Mouse (Mus musculus): ENCODE measurements around the gene Shmt1. TPM values are rescaled to one million over a fixed set of nuclear protein-coding genes. Genes with fewer than 3 reads are reported as not detected.
"Not testable (repeated sequence)": the region's sequence is repeated elsewhere in the genome, so short reads cannot be mapped to it uniquely, and the experiment has no call there.

Shmt1 gene
- polyA plus RNA-seq (2015; fragmentation: Nextera tagmentation; extraction: Ambion mirVana) = 19.2 and 19.8 TPM in 2 replicates

- H3K27me3 ChIP-seq; H3K36me3 ChIP-seq; ATAC-seq (replicated peaks); H3K27ac ChIP-seq (replicated peaks); H3K9me3 ChIP-seq: not testable (repeated sequence)
- peak within 1 kb of the TSS; percentile 48 for H3K4me3 ChIP-seq
- H3K9ac ChIP-seq (replicated peaks) = peak within 1 kb of the TSS; percentile 29
- H3K4me1 ChIP-seq = peaks cover 19% of the 10 kb centered on the region
- peak within 1 kb of the TSS; percentile 95 for H3K4me2 ChIP-seq (replicated peaks)
- WGBS = 29% methylated on average over 6 of the region's 6 CpGs
Observed at GRCm38 (mm10) chr11:60811618-60812017, at the start of gene Shmt1. Shmt1 (minus strand) TSS chr11:60811718.

GRCm38 (mm10) chr11:60856587-60856986 lies 45.1 kb upstream of the Shmt1 start:
- no peak overlapping the region for H3K4me3 ChIP-seq
- 85% methylated on average over 3 of the region's 3 CpGs for WGBS
- H3K27ac ChIP-seq (replicated peaks) = no peak overlapping the region
- no peak for ATAC-seq (replicated peaks)
- no peak overlapping the region for H3K9ac ChIP-seq (replicated peaks)
- H3K9me3 ChIP-seq = no peaks in the 10 kb centered on the region
- no peaks in the 10 kb centered on the region for H3K27me3 ChIP-seq
- no peaks in the 10 kb centered on the region for H3K4me1 ChIP-seq
- H3K36me3 ChIP-seq = peaks cover 37% of the 10 kb centered on the region
- H3K4me2 ChIP-seq (replicated peaks) = no peak overlapping the region

GRCm38 (mm10) chr11:60845415-60845814 lies 33.9 kb upstream of the Shmt1 start:
- no peak overlapping the region for H3K4me3 ChIP-seq
- no peaks in the 10 kb centered on the region for H3K27me3 ChIP-seq
- H3K4me1 ChIP-seq = no peaks in the 10 kb centered on the region
- no peak for ATAC-seq (replicated peaks)
- H3K4me2 ChIP-seq (replicated peaks) = no peak overlapping the region
- no peak overlapping the region for H3K9ac ChIP-seq (replicated peaks)
- 88% methylated on average over 5 of the region's 5 CpGs for WGBS
- H3K27ac ChIP-seq (replicated peaks) = no peak overlapping the region
- H3K9me3 ChIP-seq = no peaks in the 10 kb centered on the region
- H3K36me3 ChIP-seq = peaks cover 9% of the 10 kb centered on the region; the same call in 1 of the 2 replicates

- ATAC-seq (replicated peaks) = no peak
- no peak overlapping the region for H3K9ac ChIP-seq (replicated peaks)
Observed at GRCm38 (mm10) chr11:60843412-60843811, 31.9 kb upstream of the Shmt1 start.

GRCm38 (mm10) chr11:60841467-60842200 lies 30.1 kb upstream of the Shmt1 start:
- Histone ChIP-seq H3K4me3 (no peak overlapping the region), H3K9me3 (no peaks in the 10 kb centered on the region), H3K36me3 (peaks cover 7% of the 10 kb centered on the region; the same call in 1 of the 2 replicates), H3K4me2 (replicated peaks) (no peak overlapping the region), H3K27ac (replicated peaks) (no peak overlapping the region), H3K27me3 (no peaks in the 10 kb centered on the region), H3K9ac (replicated peaks) (no peak overlapping the region), H3K4me1 (no peaks in the 10 kb centered on the region)
- ATAC-seq (replicated peaks) = no peak
- 77% methylated on average over 12 of the region's 12 CpGs for WGBS

More at GRCm38 (mm10) chr11:60843412-60843811, 31.9 kb upstream of the Shmt1 start:
- Histone ChIP-seq H3K9me3 (no peaks in the 10 kb centered on the region), H3K27ac (replicated peaks) (no peak overlapping the region), H3K4me1 (no peaks in the 10 kb centered on the region), H3K27me3 (no peaks in the 10 kb centered on the region), H3K4me2 (replicated peaks) (no peak overlapping the region), H3K36me3 (peaks cover 7% of the 10 kb centered on the region; the same call in 1 of the 2 replicates), H3K4me3 (no peak overlapping the region)
- WGBS = 90% methylated on average over 5 of the region's 5 CpGs

GRCm38 (mm10) chr11:60837644-60838406 lies 26.3 kb upstream of the Shmt1 start:
- no peaks in the 10 kb centered on the region for H3K27me3 ChIP-seq
- 91% methylated on average over 10 of the region's 10 CpGs for WGBS
- no peak overlapping the region for H3K9ac ChIP-seq (replicated peaks)
- no peak overlapping the region for H3K27ac ChIP-seq (replicated peaks)
- H3K4me1 ChIP-seq = no peaks in the 10 kb centered on the region
- ATAC-seq (replicated peaks) = no peak
- H3K36me3 ChIP-seq = no peaks in the 10 kb centered on the region
- no peak overlapping the region for H3K4me3 ChIP-seq
- H3K4me2 ChIP-seq (replicated peaks) = no peak overlapping the region
- H3K9me3 ChIP-seq = no peaks in the 10 kb centered on the region

- Histone ChIP-seq H3K27ac (replicated peaks) (no peak overlapping the region), H3K27me3 (no peaks in the 10 kb centered on the region), H3K36me3 (no peaks in the 10 kb centered on the region), H3K4me2 (replicated peaks) (no peak overlapping the region), H3K4me1 (no peaks in the 10 kb centered on the region), H3K9me3 (no peaks in the 10 kb centered on the region), H3K4me3 (no peak overlapping the region), H3K9ac (replicated peaks) (no peak overlapping the region)
- ATAC-seq (replicated peaks) = no peak
- 94% methylated on average over 6 of the region's 6 CpGs for WGBS
Observed at GRCm38 (mm10) chr11:60836897-60837296, 25.4 kb upstream of the Shmt1 start.

- peak; percentile 99 for ATAC-seq (replicated peaks)
- under 1% methylated on average over 34 of the region's 34 CpGs for WGBS
- Histone ChIP-seq H3K36me3 (no peaks in the 10 kb centered on the region), H3K9me3 (no peaks in the 10 kb centered on the region), H3K27ac (replicated peaks) (peak within 1 kb of the TSS; percentile 85), H3K4me1 (peaks cover 11% of the 10 kb centered on the region), H3K4me2 (replicated peaks) (peak within 1 kb of the TSS; percentile 69), H3K4me3 (peak within 1 kb of the TSS; percentile 90), H3K27me3 (no peaks in the 10 kb centered on the region), H3K9ac (replicated peaks) (peak within 1 kb of the TSS; percentile 84)
Observed at GRCm38 (mm10) chr11:60830433-60831052, 19.0 kb upstream of the Shmt1 start, which contains the start of gene Dhrs7b. Dhrs7b (plus strand) TSS chr11:60830631.

GRCm38 (mm10) chr11:60828903-60829302 lies 17.4 kb upstream of the Shmt1 start:
- ATAC-seq (replicated peaks) = no peak
- Histone ChIP-seq H3K4me3 (no peak overlapping the region), H3K4me1 (peaks cover 11% of the 10 kb centered on the region), H3K27ac (replicated peaks) (no peak overlapping the region), H3K4me2 (replicated peaks) (no peak overlapping the region), H3K9me3 (no peaks in the 10 kb centered on the region), H3K36me3 (no peaks in the 10 kb centered on the region), H3K9ac (replicated peaks) (no peak overlapping the region), H3K27me3 (no peaks in the 10 kb centered on the region)
- 44% methylated on average over 2 of the region's 2 CpGs for WGBS

- Histone ChIP-seq H3K9me3 (no peaks in the 10 kb centered on the region), H3K27ac (replicated peaks) (no peak overlapping the region), H3K4me3 (no peak overlapping the region), H3K36me3 (no peaks in the 10 kb centered on the region), H3K4me2 (replicated peaks) (no peak overlapping the region), H3K4me1 (peaks cover 11% of the 10 kb centered on the region), H3K9ac (replicated peaks) (no peak overlapping the region), H3K27me3 (no peaks in the 10 kb centered on the region)
- WGBS = 17% methylated on average over 4 of the region's 4 CpGs
- no peak for ATAC-seq (replicated peaks)
Observed at GRCm38 (mm10) chr11:60827241-60827945, 15.9 kb upstream of the Shmt1 start.

- Histone ChIP-seq H3K27ac (replicated peaks) (no peak overlapping the region), H3K36me3 (no peaks in the 10 kb centered on the region), H3K4me1 (peaks cover 11% of the 10 kb centered on the region), H3K9ac (replicated peaks) (no peak overlapping the region), H3K27me3 (no peaks in the 10 kb centered on the region), H3K4me3 (no peak overlapping the region), H3K4me2 (replicated peaks) (no peak overlapping the region), H3K9me3 (no peaks in the 10 kb centered on the region)
- ATAC-seq (replicated peaks) = no peak
- 52% methylated on average over 1 of the region's 1 CpGs for WGBS
Observed at GRCm38 (mm10) chr11:60826700-60827099, 15.2 kb upstream of the Shmt1 start.
